Mouse (Mus musculus) E14TG2a.4 (cell line): ENCODE results near the gene Arl6ip5.

Experiments used
- CTCF ChIP-seq: conservative IDR thresholded peaks from 2 replicates; pipeline ENCODE4 v1.5.1; 2014; ENCODE audit warnings: low read length
- NANOG ChIP-seq: IDR thresholded peaks from 2 replicates; pipeline ENCODE4 v1.6.1; 2014; ENCODE audit warnings: borderline replicate concordance, low read length, mixed read lengths

- peak; percentile 52 for TF ChIP-seq CTCF
- no peak for TF ChIP-seq NANOG
Measured at GRCm38 (mm10) chr6:97239360-97239759, 28.9 kb downstream of the Arl6ip5 start.
